8 mouse cellular contexts compared by ENCODE assay signal in genomic region chr11:54303728-54304470, GRCm38 (mm10). TPM values are rescaled to one million over a fixed set of nuclear protein-coding genes. Genes with fewer than 3 reads are reported as not detected.
A peak's percentile ranks its signal among the peaks of the same experiment; 100 is the strongest.
DNase-seq lines count a peak whose midpoint lies in the region; ATAC-seq and TF ChIP-seq lines count a peak whose summit lies in the region.

Gene Acsl6, plus strand, starts transcription at chr11:54303798.

- peaks cover 8% of the 10 kb centered on the region for H3K4me1 ChIP-seq in kidney, embryonic 16.5 days (ENCODE audit: insufficient read depth, low read length)
- H3K4me1 ChIP-seq in heart, postnatal 0 days (ENCODE audit: control insufficient read depth, insufficient read depth), result peaks cover 6% of the 10 kb centered on the region; the same call in 1 of the 2 replicates
- H3K4me1 ChIP-seq in limb, embryonic 10.5 days, result peaks cover 16% of the 10 kb centered on the region
- H3K4me1 ChIP-seq in neural tube, embryonic 15.5 days, result peaks cover 51% of the 10 kb centered on the region

- no peak within 1 kb of the TSS for H3K27ac ChIP-seq in kidney, embryonic 16.5 days (ENCODE audit: low read length)
- H3K27ac ChIP-seq in heart, postnatal 0 days (ENCODE audit: low read depth), result no peak within 1 kb of the TSS
- peak within 1 kb of the TSS; percentile 73 for H3K27ac ChIP-seq in limb, embryonic 10.5 days
- H3K27ac ChIP-seq in neural tube, embryonic 15.5 days (replicated peaks), result peak within 1 kb of the TSS; percentile 90

- peak within 1 kb of the TSS; percentile 51 for H3K9ac ChIP-seq in kidney, embryonic 16.5 days (replicated peaks; ENCODE audit: low read length)
- 0 out of 2 replicates have a peak within 1 kb of the TSS, but pooled peaks have one; percentile 16 for H3K9ac ChIP-seq in heart, postnatal 0 days (replicated peaks; ENCODE audit: low read depth, low read length)
- peak within 1 kb of the TSS; percentile 77 for H3K9ac ChIP-seq in neural tube, embryonic 15.5 days (replicated peaks)

- no peak for TF ChIP-seq EP300 in heart, postnatal 0 days (IDR thresholded peaks at IDR 0.05; ENCODE audit: low read depth)

- no peak for TF ChIP-seq CTCF in heart, postnatal 0 days (IDR thresholded peaks at IDR 0.05; ENCODE audit: low read depth)

- H3K4me3 ChIP-seq in kidney, embryonic 16.5 days (ENCODE audit: low read length), result peak within 1 kb of the TSS; percentile 56
- H3K4me3 ChIP-seq in heart, postnatal 0 days (ENCODE audit: low read depth, low read length), result peak within 1 kb of the TSS; percentile 51
- peak within 1 kb of the TSS; percentile 70 for H3K4me3 ChIP-seq in limb, embryonic 10.5 days
- peak within 1 kb of the TSS; percentile 71 for H3K4me3 ChIP-seq in neural tube, embryonic 15.5 days (replicated peaks)

- under 1% methylated on average over 51 of the region's 59 CpGs for WGBS in kidney, embryonic 16.5 days
- under 1% methylated on average over 51 of the region's 59 CpGs for WGBS in heart, postnatal 0 days
- WGBS in limb, embryonic 10.5 days, result under 1% methylated on average over 44 of the region's 59 CpGs
- under 1% methylated on average over 58 of the region's 59 CpGs for WGBS in neural tube, embryonic 15.5 days

- H3K27me3 ChIP-seq in kidney, embryonic 16.5 days (ENCODE audit: insufficient read depth, low read length), result peaks cover 4% of the 10 kb centered on the region; the same call in 1 of the 2 replicates
- H3K27me3 ChIP-seq in heart, postnatal 0 days (ENCODE audit: control insufficient read depth, insufficient read depth, low read length), result peaks cover 24% of the 10 kb centered on the region
- peaks cover 27% of the 10 kb centered on the region for H3K27me3 ChIP-seq in limb, embryonic 10.5 days (ENCODE audit: low read depth, poor library complexity, severe bottlenecking)
- no peaks in the 10 kb centered on the region for H3K27me3 ChIP-seq in neural tube, embryonic 15.5 days (replicated peaks)

- no peaks in the 10 kb centered on the region for H3K36me3 ChIP-seq in kidney, embryonic 16.5 days (ENCODE audit: insufficient read depth, low read length)
- H3K36me3 ChIP-seq in heart, postnatal 0 days (replicated peaks; ENCODE audit: control insufficient read depth, insufficient read depth, low read length), result no peaks in the 10 kb centered on the region
- H3K36me3 ChIP-seq in limb, embryonic 10.5 days, result no peaks in the 10 kb centered on the region
- no peaks in the 10 kb centered on the region for H3K36me3 ChIP-seq in neural tube, embryonic 15.5 days

- peak; percentile 27; the same call in 1 of the 2 replicates for ATAC-seq in kidney, embryonic 16.5 days (ENCODE audit: low FRiP score, low TSS enrichment)
- no peak for ATAC-seq in heart, postnatal 0 days (ENCODE audit: insufficient read depth, low read depth)
- ATAC-seq in neural tube, embryonic 15.5 days (ENCODE audit: low FRiP score), result peak; percentile 75
- no peak for ATAC-seq in erythroid progenitor cell, adult 5-6 weeks (replicated peaks; ENCODE audit: low FRiP score, poor library complexity, severe bottlenecking)

- peak within 1 kb of the TSS; percentile 92 for H3K4me2 ChIP-seq in kidney, embryonic 16.5 days (replicated peaks; ENCODE audit: low read depth, low read length)
- peak within 1 kb of the TSS; percentile 78 for H3K4me2 ChIP-seq in heart, postnatal 0 days (ENCODE audit: low read depth, low read length)
- H3K4me2 ChIP-seq in neural tube, embryonic 15.5 days, result peak within 1 kb of the TSS; percentile 59

- DNase-seq in kidney, postnatal 25 days, result no peak
- peak; percentile 49 for DNase-seq in WW6 (ENCODE audit: low read depth, low spot score)
- DNase-seq in embryo, embryonic 9.5 days (ENCODE audit: extremely low spot score), result peak; percentile 64
- no peak for DNase-seq in heart, postnatal 0 days (ENCODE audit: low spot score)
- peak; percentile 61 for DNase-seq in limb, embryonic 10.5 days (ENCODE audit: low spot score)

- H3K9me3 ChIP-seq in kidney, embryonic 16.5 days (ENCODE audit: low read length), result 0 out of 2 replicates have a peak, but pooled peaks cover under 1% of the 10 kb centered on the region
- no peaks in the 10 kb centered on the region for H3K9me3 ChIP-seq in heart, postnatal 0 days (replicated peaks; ENCODE audit: control insufficient read depth, low read length)
- no peaks in the 10 kb centered on the region for H3K9me3 ChIP-seq in limb, embryonic 10.5 days (replicated peaks)
- no peaks in the 10 kb centered on the region for H3K9me3 ChIP-seq in neural tube, embryonic 15.5 days (replicated peaks)

RNA-seq across cellular contexts. Expression of gene Acsl6, which starts in this region (rescaled TPM):
- 0.54 and 0.96 TPM in 2 replicates for polyA plus RNA-seq in kidney, embryonic 16.5 days (2015; fragmentation: Nextera tagmentation; extraction: Ambion mirVana)
- total RNA-seq in heart, postnatal 0 days (2014; rRNA removed; ENCODE audit: low replicate concordance), result 0.04 and 0.97 TPM in 2 replicates
- 0.32 and 0.51 TPM in 2 replicates for polyA plus RNA-seq in heart, postnatal 0 days (2015; fragmentation: Nextera tagmentation; extraction: Ambion mirVana)
- 1.5 and 1.7 TPM in 2 replicates for polyA plus RNA-seq in limb, embryonic 10.5 days (2016; fragmentation: Nextera tagmentation; extraction: Ambion mirVana)
- polyA plus RNA-seq in neural tube, embryonic 15.5 days (2015; fragmentation: Nextera tagmentation; extraction: Ambion mirVana), result 40.1 and 47.3 TPM in 2 replicates
- 0.42 and 2.2 TPM in 2 replicates for total RNA-seq in erythroid progenitor cell, adult 5-6 weeks (2015; ENCODE audit: low replicate concordance)
- 0.77 TPM in 1 of 2 replicates, not detected in the other for total RNA-seq in erythroid progenitor cell, adult 5-6 weeks (2017; ENCODE audit: low replicate concordance)

Comparison
In these comparisons a context has a peak if more than half of its experiments do, and no peak if none do; other contexts are left out.
1. RNA of gene Acsl6 (polyA plus RNA-seq): 40.1 to 47.3 TPM in neural tube, embryonic 15.5 days; 1.5 to 1.7 TPM in limb, embryonic 10.5 days, 0.54 to 0.96 TPM in kidney, embryonic 16.5 days and 0.32 to 0.51 TPM in heart, postnatal 0 days; every median in the first group is over 10 times any median in the second.
2. Peak in ATAC-seq, H3K4me3 ChIP-seq, H3K9ac ChIP-seq and H3K4me2 ChIP-seq in kidney, embryonic 16.5 days; RNA of the gene not detected or under 1 TPM.
3. H3K27ac ChIP-seq: peak in limb, embryonic 10.5 days (single experiment) and neural tube, embryonic 15.5 days (single experiment); none in kidney, embryonic 16.5 days (single experiment) and heart, postnatal 0 days (single experiment).
4. H3K9ac ChIP-seq: peak in every context shown above with its lines; median percentile 77 in neural tube, embryonic 15.5 days; 51 in kidney, embryonic 16.5 days; 16 in heart, postnatal 0 days.
5. DNase-seq: peak in WW6 (single experiment), embryo, embryonic 9.5 days (single experiment) and limb, embryonic 10.5 days (single experiment); none in kidney, postnatal 25 days (0 of 2) and heart, postnatal 0 days (single experiment).
6. Peak in every context shown above with its lines, with median percentiles within 50 percentile points of each other: H3K4me2 ChIP-seq and H3K4me3 ChIP-seq.